Mouse (Mus musculus) MEL (cell line): ENCODE data around the gene Mical3. TPM values are rescaled to one million over a fixed set of nuclear protein-coding genes. Genes with fewer than 3 reads are reported as not detected.
A peak's percentile ranks its signal among the peaks of the same experiment; 100 is the strongest.

Experiments used
- DNase-seq: peaks from one replicate; pipeline ENCODE4 v3.0.0; 2011; ENCODE audit warnings: low read depth, low spot score
- H3K27ac ChIP-seq: 2 replicates; pipeline ENCODE4 v1.5.1; 2012; ENCODE audit warnings: low read depth, mild to moderate bottlenecking, control low read depth, low read length, moderate library complexity; ENCODE audit not compliant: control insufficient read depth
- H3K27me3 ChIP-seq, 2 experiments: fragments of 150-350 bp in 1 of 2; sonication (generic) in 1 of 2; 2 replicates each; pipeline ENCODE4 v1.6.1; 2012; ENCODE audit warnings: low read length in 2 of 2, mild to moderate bottlenecking in 2 of 2, improper control_type of control experiment in 1 of 2, moderate library complexity in 1 of 2; ENCODE audit not compliant: insufficient read depth in 2 of 2, control insufficient read depth in 1 of 2
- H3K36me3 ChIP-seq, 2 experiments: 2 replicates each; pipeline ENCODE4 v1.6.1; 2012 to 2014; ENCODE audit warnings: low read length in 2 of 2, improper control_type of control experiment in 1 of 2, inconsistent platforms in 1 of 2, mild to moderate bottlenecking in 1 of 2; ENCODE audit not compliant: insufficient read depth in 2 of 2, control insufficient read depth in 1 of 2
- H3K4me1 ChIP-seq, 2 experiments: fragments of 150-350 bp in 1 of 2; sonication (generic) in 1 of 2; 2 replicates each; pipeline ENCODE4 v1.6.1; 2012; ENCODE audit warnings: low read length in 2 of 2, improper control_type of control experiment in 1 of 2, mild to moderate bottlenecking in 1 of 2; ENCODE audit not compliant: insufficient read depth in 2 of 2, control insufficient read depth in 1 of 2
- H3K4me3 ChIP-seq, 2 experiments: fragments of 150-350 bp in 1 of 2; sonication (generic) in 1 of 2; 2 replicates each; pipeline ENCODE4 v1.5.1; 2012; ENCODE audit warnings: low read depth in 2 of 2, low read length in 2 of 2, mild to moderate bottlenecking in 2 of 2, moderate library complexity in 2 of 2, control low read depth in 1 of 2, improper control_type of control experiment in 1 of 2; ENCODE audit not compliant: control insufficient read depth in 1 of 2, insufficient read depth in 1 of 2
- H3K79me2 ChIP-seq: 2 replicates; pipeline ENCODE4 v1.6.1; 2012; ENCODE audit warnings: mild to moderate bottlenecking, low read length, moderate library complexity; ENCODE audit not compliant: control insufficient read depth, poor library complexity, insufficient read depth
- H3K9ac ChIP-seq: 2 replicates; pipeline ENCODE4 v1.6.1; 2012; ENCODE audit warnings: low read depth, mild to moderate bottlenecking, control low read depth, low read length, moderate library complexity; ENCODE audit not compliant: control insufficient read depth, poor library complexity, severe bottlenecking
- H3K9me3 ChIP-seq: fragments of 150-350 bp; sonication (generic); replicated peaks from 2 replicates; pipeline ENCODE4 v1.6.1; 2012; ENCODE audit warnings: mild to moderate bottlenecking, low read length, improper control_type of control experiment, moderate library complexity; ENCODE audit not compliant: insufficient read depth
- CTCF ChIP-seq, 3 experiments: IDR thresholded peaks in 2 of 3; conservative IDR thresholded peaks in 1 of 3; 2 replicates each; pipeline ENCODE4 v1.5.1; 2011 to 2012; ENCODE audit warnings: low read length in 3 of 3, low read depth in 2 of 3, mild to moderate bottlenecking in 2 of 3, improper control_type of control experiment in 1 of 3, inconsistent platforms in 1 of 3, mixed read lengths in 1 of 3, moderate library complexity in 1 of 3; ENCODE audit not compliant: control insufficient read depth in 1 of 3, insufficient read depth in 1 of 3, poor library complexity in 1 of 3, severe bottlenecking in 1 of 3
- ELF1 ChIP-seq: IDR thresholded peaks from 2 replicates; pipeline ENCODE4 v1.6.1; 2014; ENCODE audit warnings: low read depth, mild to moderate bottlenecking, inconsistent platforms, low read length, improper control_type of control experiment, moderate library complexity
- EP300 ChIP-seq, 2 experiments: IDR thresholded peaks; 2 replicates each; pipeline ENCODE4 v1.6.1; 2011; ENCODE audit warnings: improper control_type of control experiment in 2 of 2, low read length in 2 of 2, low read depth in 1 of 2, mild to moderate bottlenecking in 1 of 2
- ETS1 ChIP-seq: IDR thresholded peaks from 2 replicates; pipeline ENCODE4 v1.6.1; 2012; ENCODE audit warnings: low read depth, mild to moderate bottlenecking, inconsistent platforms, low read length, improper control_type of control experiment, moderate library complexity
- GABPA ChIP-seq: IDR thresholded peaks from 2 replicates; pipeline ENCODE4 v1.6.1; 2012; ENCODE audit warnings: low read depth, mild to moderate bottlenecking, inconsistent platforms, low read length, improper control_type of control experiment, moderate library complexity
- GATA1 ChIP-seq: IDR thresholded peaks from 2 replicates; pipeline ENCODE4 v1.6.1; 2011; ENCODE audit warnings: low read depth, low read length, improper control_type of control experiment
- JUND ChIP-seq: IDR thresholded peaks from 2 replicates; pipeline ENCODE4 v1.6.1; 2011; ENCODE audit warnings: low read depth, mild to moderate bottlenecking, improper control_type of control experiment, low read length
- KAT2A ChIP-seq: conservative IDR thresholded peaks from 2 replicates; pipeline ENCODE4 v1.6.1; 2012; ENCODE audit warnings: low read depth, low read length, improper control_type of control experiment, inconsistent platforms
- MAZ ChIP-seq: IDR thresholded peaks from 2 replicates; pipeline ENCODE4 v1.6.1; 2012; ENCODE audit warnings: low read depth, mild to moderate bottlenecking, inconsistent platforms, low read length, improper control_type of control experiment
- MXI1 ChIP-seq: IDR thresholded peaks from 2 replicates; pipeline ENCODE4 v1.6.1; 2011; ENCODE audit warnings: mild to moderate bottlenecking, low read depth, low read length, improper control_type of control experiment
- POLR2AphosphoS2 ChIP-seq: IDR thresholded peaks from 2 replicates; pipeline ENCODE4 v1.6.1; 2011; ENCODE audit warnings: low read length, improper control_type of control experiment
- POLR2AphosphoS5 ChIP-seq: IDR thresholded peaks from 2 replicates; pipeline ENCODE4 v1.6.1; 2012; ENCODE audit warnings: low read depth, borderline replicate concordance, mild to moderate bottlenecking, inconsistent platforms, low read length, moderate library complexity, mixed read lengths
- RAD21 ChIP-seq: IDR thresholded peaks from 2 replicates; pipeline ENCODE4 v1.6.1; 2011; ENCODE audit warnings: mild to moderate bottlenecking, low read depth, low read length, improper control_type of control experiment
- RCOR1 ChIP-seq: IDR thresholded peaks from 2 replicates; pipeline ENCODE4 v1.6.1; 2012; ENCODE audit warnings: low read depth, mild to moderate bottlenecking, inconsistent platforms, low read length, improper control_type of control experiment
- SIN3A ChIP-seq: IDR thresholded peaks from 2 replicates; pipeline ENCODE4 v1.6.1; 2012; ENCODE audit warnings: low read length, improper control_type of control experiment, inconsistent platforms
- SMC3 ChIP-seq: IDR thresholded peaks from 2 replicates; pipeline ENCODE4 v1.6.1; 2011; ENCODE audit warnings: low read depth, low read length, improper control_type of control experiment
- TCF12 ChIP-seq: IDR thresholded peaks from 2 replicates; pipeline ENCODE4 v1.6.1; 2014; ENCODE audit warnings: low read depth, mild to moderate bottlenecking, inconsistent platforms, low read length, improper control_type of control experiment, moderate library complexity
- UBTF ChIP-seq: IDR thresholded peaks from 2 replicates; pipeline ENCODE4 v1.6.1; 2012; ENCODE audit warnings: low read depth, mild to moderate bottlenecking, inconsistent platforms, low read length, improper control_type of control experiment, moderate library complexity, borderline replicate concordance; ENCODE audit not compliant: insufficient read depth
- ZNF384 ChIP-seq: IDR thresholded peaks from 2 replicates; pipeline ENCODE4 v1.6.1; 2012; ENCODE audit warnings: low read depth, mild to moderate bottlenecking, inconsistent platforms, low read length, improper control_type of control experiment
- polyA plus RNA-seq, 2 experiments: library from polyadenylated mRNA; stranded (reverse) in 1 of 2; unstranded in 1 of 2; fragments of >175 nt in 1 of 2; fragments of >200 nt in 1 of 2; gene quantifications; 2 replicates each; pipeline versions ENCODE4 v1.2.1 to v1.2.4; 2012; ENCODE audit warnings: low replicate concordance in 2 of 2, low read depth in 1 of 2; ENCODE audit not compliant: insufficient read length in 2 of 2, insufficient read depth in 1 of 2, missing spikeins in 1 of 2
- total RNA-seq: library from RNA; depleted of rRNA; stranded (reverse); fragments of 300-350 nt; gene quantifications from 2 replicates; pipeline ENCODE4 v1.2.3, GENCODE M21; 2012

The Mical3 gene
- total and polyA plus RNA-seq, 3 experiments, result 19.8 to 125 (median 31.4) TPM

DNA sequence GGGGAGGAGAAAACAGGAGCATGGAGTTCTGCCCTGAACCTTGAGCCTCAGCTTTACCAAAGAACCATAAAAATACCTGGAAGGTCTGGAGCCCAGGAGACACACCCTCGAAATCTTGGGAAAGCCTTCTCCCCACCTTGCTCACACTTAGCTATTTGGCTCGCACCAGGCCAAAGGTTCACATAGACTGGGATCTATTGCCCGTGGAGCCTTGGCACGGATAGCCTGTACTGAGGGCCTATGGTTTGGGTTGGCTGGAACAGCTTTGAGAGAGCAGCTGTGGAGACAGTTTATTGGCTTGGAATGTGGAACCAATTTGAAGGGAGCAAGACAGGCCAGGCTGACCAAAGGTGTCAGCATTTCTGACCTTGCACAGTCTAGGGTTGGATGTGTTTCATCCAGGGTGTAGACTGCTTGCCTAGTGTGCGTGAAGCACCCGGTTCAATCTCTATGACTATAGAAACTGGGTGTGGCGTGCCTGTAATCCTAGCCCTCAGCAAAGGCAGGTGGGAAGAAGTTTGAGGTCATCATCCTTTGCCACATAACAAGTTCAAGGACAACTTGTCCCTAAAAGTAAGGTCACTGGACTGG, 46.4 kb upstream of the Mical3 start:
- TF ChIP-seq GATA1 (no peak), SIN3A (no peak), CTCF (IDR thresholded peaks at IDR 0.05 in 2 of 3, conservative IDR thresholded peaks at IDR 0.05 in 1 of 3; ENCODE audit: control insufficient read depth in 1 of 3, insufficient read depth in 1 of 3, low read depth in 2 of 3, low read length in 3 of 3, poor library complexity in 1 of 3, severe bottlenecking in 1 of 3) (no peak), SMC3 (no peak), RCOR1 (no peak), ZNF384 (no peak), JUND (no peak), UBTF (no peak), GABPA (no peak), KAT2A (no peak)
- H3K9ac ChIP-seq, result no peak overlapping the region
- H3K27me3 ChIP-seq, result no peaks in the 10 kb centered on the region; a peak in 1 of 4 replicates
- H3K79me2 ChIP-seq, result no peaks in the 10 kb centered on the region
- peaks cover 6 to 22% of the 10 kb centered on the region in 2 experiments; a peak in 3 of 4 replicates for H3K4me1 ChIP-seq
- no peak for DNase-seq
- peaks cover 0 to 14% of the 10 kb centered on the region in 2 experiments; a peak in 2 of 4 replicates for H3K36me3 ChIP-seq
- H3K27ac ChIP-seq, result no peak overlapping the region
- no peaks in the 10 kb centered on the region for H3K9me3 ChIP-seq
- no peak overlapping the region for H3K4me3 ChIP-seq

DNA sequence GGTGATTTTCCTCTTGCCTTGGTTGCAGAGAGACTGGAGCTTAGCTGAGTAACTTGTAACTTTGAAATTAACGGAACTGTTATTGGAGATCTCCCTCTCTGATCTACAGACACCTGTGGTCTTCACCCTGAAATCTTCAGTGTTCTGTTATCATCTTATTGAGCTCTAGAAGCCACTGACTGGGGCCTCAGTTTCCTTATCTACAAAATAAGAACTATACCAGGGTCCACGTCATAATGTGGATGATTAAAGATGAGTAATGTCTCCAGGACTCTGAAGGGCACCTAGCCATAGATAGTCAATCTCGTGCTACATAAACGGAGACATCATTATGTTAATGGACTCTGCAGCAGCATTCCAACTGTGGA, 45.9 kb upstream of the Mical3 start:
- no peak overlapping the region for H3K4me3 ChIP-seq
- H3K36me3 ChIP-seq, result peaks cover 0 to 14% of the 10 kb centered on the region in 2 experiments; a peak in 2 of 4 replicates
- H3K27ac ChIP-seq, result no peak overlapping the region
- no peak for DNase-seq
- H3K9ac ChIP-seq, result no peak overlapping the region
- peaks cover 6 to 22% of the 10 kb centered on the region in 2 experiments; a peak in 3 of 4 replicates for H3K4me1 ChIP-seq
- no peaks in the 10 kb centered on the region for H3K9me3 ChIP-seq
- TF ChIP-seq MXI1 (no peak), RCOR1 (peak; percentile 27; the same call in 1 of the 2 replicates), RAD21 (no peak), EP300 (IDR thresholded peaks at IDR 0.05; ENCODE audit: low read depth in 1 of 2, low read length in 2 of 2) (peak; percentile 38 to 53; a peak in 2 of 4 replicates), ETS1 (peak; percentile 65), TCF12 (peak; percentile 31; the same call in 1 of the 2 replicates), GATA1 (0 out of 2 replicates have a peak, but pooled peaks have one; percentile 39), MAZ (no peak), ELF1 (no peak), POLR2AphosphoS5 (no peak), POLR2AphosphoS2 (no peak)
- no peaks in the 10 kb centered on the region for H3K79me2 ChIP-seq
- no peaks in the 10 kb centered on the region; a peak in 1 of 4 replicates for H3K27me3 ChIP-seq
